In the genomic region with DNA sequence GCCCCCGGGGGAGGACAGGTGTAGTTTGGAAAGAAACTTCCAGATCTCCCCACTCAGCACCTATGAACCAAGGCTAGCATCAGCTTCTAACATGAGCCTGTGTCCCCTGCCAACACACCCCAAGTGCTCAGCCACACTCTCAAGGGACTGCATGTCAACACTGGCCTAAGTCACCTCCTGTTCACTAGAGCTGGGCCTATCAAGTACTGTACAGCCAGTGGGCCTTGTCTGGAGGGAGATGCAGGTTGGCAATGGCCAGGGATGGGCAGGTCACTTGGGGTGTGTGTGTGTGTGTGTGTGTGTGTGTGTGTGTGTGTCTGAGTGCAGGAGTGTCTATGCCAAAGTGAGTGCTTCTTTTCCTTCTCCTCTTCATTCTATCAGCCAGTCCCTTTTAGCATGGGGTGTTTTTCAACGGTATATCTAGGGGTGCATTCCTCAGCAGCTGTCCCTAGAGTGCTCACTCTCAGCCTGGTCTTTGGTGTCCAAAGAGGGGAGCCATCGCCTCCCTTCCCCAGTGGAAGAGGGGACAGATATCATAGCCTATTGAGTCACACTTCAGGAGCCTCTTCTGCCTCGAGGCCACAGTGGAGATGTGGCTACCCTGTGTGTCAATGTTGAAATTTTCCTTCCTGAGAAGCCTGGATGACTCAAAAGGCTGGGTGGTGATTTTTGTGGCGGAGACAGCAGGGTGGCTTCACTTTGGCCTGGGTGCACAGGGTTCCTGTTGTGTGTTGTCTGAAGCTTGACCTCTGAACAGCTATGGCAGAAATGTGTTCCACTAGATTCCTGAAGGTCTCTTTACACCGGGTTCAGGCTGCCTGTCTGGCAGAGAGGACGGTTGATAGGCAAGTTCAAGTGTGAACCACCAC, we compare ENCODE assay signal across 8 mouse cellular contexts. TPM values are rescaled to one million over a fixed set of nuclear protein-coding genes. Genes with fewer than 3 reads are reported as not detected.
DNase-seq lines count a peak whose midpoint lies in the region; ATAC-seq and TF ChIP-seq lines count a peak whose summit lies in the region.

No protein-coding gene starts in this region.

- no peak for TF ChIP-seq POLR2A in liver, adult 2 months (IDR thresholded peaks at IDR 0.05; ENCODE audit: extremely low read depth, insufficient read depth, low read length)

- H3K9me3 ChIP-seq in forebrain, embryonic 12.5 days: no peaks in the 10 kb centered on the region
- H3K9me3 ChIP-seq in limb, embryonic 13.5 days: no peaks in the 10 kb centered on the region
- no peaks in the 10 kb centered on the region for H3K9me3 ChIP-seq in neural tube, embryonic 13.5 days

- DNase-seq in liver, adult 2 months (ENCODE audit: extremely low read depth, low read depth, low spot score): peak; percentile 89
- DNase-seq in liver: no peak
- DNase-seq in cerebellum, postnatal 14 days: no peak
- no peak for DNase-seq in frontal cortex, postnatal 25 days (ENCODE audit: low spot score in 2 of 2)
- no peak for DNase-seq in layer of hippocampus, adult 9-11 months

- no peaks in the 10 kb centered on the region for H3K27me3 ChIP-seq in liver, adult 2 months (ENCODE audit: control insufficient read depth, insufficient read depth, low read length)
- H3K27me3 ChIP-seq in forebrain, embryonic 12.5 days: peaks cover 32% of the 10 kb centered on the region
- H3K27me3 ChIP-seq in limb, embryonic 13.5 days: no peaks in the 10 kb centered on the region
- peaks cover 19% of the 10 kb centered on the region; the same call in 1 of the 2 replicates for H3K27me3 ChIP-seq in neural tube, embryonic 13.5 days

- peak overlapping the region; percentile 84 for H3K9ac ChIP-seq in liver, adult 2 months (ENCODE audit: low read depth, low read length)
- no peak overlapping the region for H3K9ac ChIP-seq in forebrain, embryonic 12.5 days
- H3K9ac ChIP-seq in limb, embryonic 13.5 days: 0 out of 2 replicates have a peak overlapping the region, but pooled peaks have one; percentile 67
- H3K9ac ChIP-seq in neural tube, embryonic 13.5 days: no peak overlapping the region

- 36% methylated on average over 7 of the region's 7 CpGs for WGBS in liver, adult 2 months
- WGBS in forebrain, embryonic 12.5 days: 84% methylated on average over 7 of the region's 7 CpGs
- WGBS in limb, embryonic 13.5 days: 73% methylated on average over 7 of the region's 7 CpGs
- 73% methylated on average over 7 of the region's 7 CpGs for WGBS in neural tube, embryonic 13.5 days

- no peak for TF ChIP-seq CTCF in liver, adult 2 months (IDR thresholded peaks at IDR 0.05; ENCODE audit: low read depth, low read length)

- peak overlapping the region; percentile 87; the same call in 1 of the 2 replicates for H3K4me3 ChIP-seq in liver, adult 2 months (ENCODE audit: insufficient read depth, low read depth, low read length)
- no peak overlapping the region for H3K4me3 ChIP-seq in forebrain, embryonic 12.5 days (replicated peaks)
- peak overlapping the region; percentile 64 for H3K4me3 ChIP-seq in limb, embryonic 13.5 days
- peak overlapping the region; percentile 51 for H3K4me3 ChIP-seq in neural tube, embryonic 13.5 days

- H3K27ac ChIP-seq in liver, adult 2 months (replicated peaks; ENCODE audit: insufficient read depth, low read depth, low read length): peak overlapping the region; percentile 90
- no peak overlapping the region for H3K27ac ChIP-seq in forebrain, embryonic 12.5 days
- no peak overlapping the region for H3K27ac ChIP-seq in limb, embryonic 13.5 days
- H3K27ac ChIP-seq in neural tube, embryonic 13.5 days (replicated peaks): no peak overlapping the region

- H3K79me2 ChIP-seq in liver, adult 2 months (ENCODE audit: control insufficient read depth, insufficient read depth, low read length): 0 out of 2 replicates have a peak, but pooled peaks cover 8% of the 10 kb centered on the region

- H3K4me2 ChIP-seq in forebrain, embryonic 12.5 days: peak overlapping the region; percentile 85; the same call in 1 of the 2 replicates
- peak overlapping the region; percentile 88 for H3K4me2 ChIP-seq in limb, embryonic 13.5 days (replicated peaks)
- H3K4me2 ChIP-seq in neural tube, embryonic 13.5 days: peak overlapping the region; percentile 84

- no peaks in the 10 kb centered on the region for H3K36me3 ChIP-seq in liver, adult 2 months (ENCODE audit: control insufficient read depth, insufficient read depth, low read length)
- H3K36me3 ChIP-seq in forebrain, embryonic 12.5 days (replicated peaks): no peaks in the 10 kb centered on the region
- H3K36me3 ChIP-seq in limb, embryonic 13.5 days: no peaks in the 10 kb centered on the region
- H3K36me3 ChIP-seq in neural tube, embryonic 13.5 days: no peaks in the 10 kb centered on the region

- no peak for ATAC-seq in forebrain, embryonic 12.5 days (ENCODE audit: low FRiP score)
- ATAC-seq in limb, embryonic 13.5 days (ENCODE audit: low FRiP score, low read depth): no peak
- ATAC-seq in neural tube, embryonic 13.5 days (ENCODE audit: low read depth): no peak

- peaks cover 12% of the 10 kb centered on the region for H3K4me1 ChIP-seq in liver, adult 2 months (ENCODE audit: control insufficient read depth, insufficient read depth, low read length)
- peaks cover 9% of the 10 kb centered on the region for H3K4me1 ChIP-seq in forebrain, embryonic 12.5 days
- peaks cover 15% of the 10 kb centered on the region for H3K4me1 ChIP-seq in limb, embryonic 13.5 days
- H3K4me1 ChIP-seq in neural tube, embryonic 13.5 days (replicated peaks): peaks cover 11% of the 10 kb centered on the region

RNA-seq across cellular contexts. Expression of a gene that starts 1.2 kb away (rescaled TPM):
- total RNA-seq in liver, adult 2 months (2014; rRNA removed): 19.8 and 22.4 TPM in 2 replicates
- 19.3 and 23.2 TPM in 2 replicates for polyA plus RNA-seq in liver, adult 2 months (2012; rRNA removed)
- 5.8 and 6.1 TPM in 2 replicates for polyA plus RNA-seq in forebrain, embryonic 12.5 days (2016; fragmentation: Nextera tagmentation; extraction: Ambion mirVana)
- polyA plus RNA-seq in limb, embryonic 13.5 days (2015; fragmentation: Nextera tagmentation; extraction: Ambion mirVana): 15.1 and 15.9 TPM in 2 replicates
- 10.7 and 14.1 TPM in 2 replicates for polyA plus RNA-seq in neural tube, embryonic 13.5 days (2015; fragmentation: Nextera tagmentation; extraction: Ambion mirVana)

RNA-seq across cellular contexts. Expression of a gene that starts 20.9 kb away (rescaled TPM):
- total RNA-seq in liver, adult 2 months (2014; rRNA removed): 26.8 and 31.3 TPM in 2 replicates
- 111 and 123 TPM in 2 replicates for polyA plus RNA-seq in liver, adult 2 months (2012; rRNA removed)
- 28.4 and 28.9 TPM in 2 replicates for polyA plus RNA-seq in forebrain, embryonic 12.5 days (2016; fragmentation: Nextera tagmentation; extraction: Ambion mirVana)
- 29.1 and 30.9 TPM in 2 replicates for polyA plus RNA-seq in limb, embryonic 13.5 days (2015; fragmentation: Nextera tagmentation; extraction: Ambion mirVana)
- polyA plus RNA-seq in neural tube, embryonic 13.5 days (2015; fragmentation: Nextera tagmentation; extraction: Ambion mirVana): 26.7 and 29.0 TPM in 2 replicates

RNA-seq across cellular contexts. Expression of a gene that starts 36.1 kb away (rescaled TPM):
- 73.0 and 76.2 TPM in 2 replicates for total RNA-seq in liver, adult 2 months (2014; rRNA removed)
- 44.9 and 53.2 TPM in 2 replicates for polyA plus RNA-seq in liver, adult 2 months (2012; rRNA removed)
- polyA plus RNA-seq in forebrain, embryonic 12.5 days (2016; fragmentation: Nextera tagmentation; extraction: Ambion mirVana): 216 and 221 TPM in 2 replicates
- polyA plus RNA-seq in limb, embryonic 13.5 days (2015; fragmentation: Nextera tagmentation; extraction: Ambion mirVana): 291 and 292 TPM in 2 replicates
- 192 and 203 TPM in 2 replicates for polyA plus RNA-seq in neural tube, embryonic 13.5 days (2015; fragmentation: Nextera tagmentation; extraction: Ambion mirVana)

Comparison
In these comparisons a context has a peak if more than half of its experiments do, and no peak if none do; other contexts are left out.
1. H3K9ac ChIP-seq: peak in liver, adult 2 months (single experiment) and limb, embryonic 13.5 days (single experiment); none in forebrain, embryonic 12.5 days (single experiment) and neural tube, embryonic 13.5 days (single experiment).
2. Peak in every context shown above with its lines, with median percentiles within 50 percentile points of each other: H3K4me2 ChIP-seq.